8 mouse cellular contexts compared by ENCODE assay signal in genomic region chrX:56597887-56598640, GRCm38 (mm10). TPM values are rescaled to one million over a fixed set of nuclear protein-coding genes. Genes with fewer than 3 reads are reported as not detected.
DNase-seq lines count a peak whose midpoint lies in the region; ATAC-seq lines count a peak whose summit lies in the region.

TSS of gene Mmgt1 (minus strand) at chrX:56598069.

- peak; percentile 99 for ATAC-seq in hindbrain, embryonic 16.5 days

- H3K4me1 ChIP-seq in hindbrain, embryonic 16.5 days (ENCODE audit: control insufficient read depth, insufficient read depth, low read depth, low read length), result peaks cover 6% of the 10 kb centered on the region; the same call in 1 of the 2 replicates

- no peaks in the 10 kb centered on the region for H3K36me3 ChIP-seq in hindbrain, embryonic 16.5 days (ENCODE audit: control insufficient read depth, insufficient read depth, low read length)
- H3K36me3 ChIP-seq in macrophage (ENCODE audit: inconsistent target), result no peaks in the 10 kb centered on the region

- no peaks in the 10 kb centered on the region for H3K9me3 ChIP-seq in hindbrain, embryonic 16.5 days (ENCODE audit: control insufficient read depth, low read length)

- H3K4me3 ChIP-seq in hindbrain, embryonic 16.5 days (ENCODE audit: low read length), result peak within 1 kb of the TSS; percentile 69
- H3K4me3 ChIP-seq in macrophage (ENCODE audit: inconsistent target), result peak within 1 kb of the TSS; percentile 85

- peak; percentile 79 for DNase-seq in WW6 (ENCODE audit: low read depth, low spot score)
- peak; percentile 72 to 85 for DNase-seq in cerebellum, postnatal 4 days (ENCODE audit: low spot score in 2 of 2)
- peak; percentile 91 for DNase-seq in gastrocnemius, adult 18-20 months (ENCODE audit: low spot score)
- peak; percentile 87 to 90 for DNase-seq in left cerebral cortex, adult 18-20 months (ENCODE audit: low spot score in 2 of 2)
- DNase-seq in right cerebral cortex, adult 18-20 months, result peak; percentile 95
- peak; percentile 60 for DNase-seq in urinary bladder, postnatal 10 days (ENCODE audit: low spot score)

- H3K27ac ChIP-seq in hindbrain, embryonic 16.5 days (ENCODE audit: low read depth, low read length), result peak within 1 kb of the TSS; percentile 82
- peak within 1 kb of the TSS; percentile 39 for H3K27ac ChIP-seq in macrophage

- H3K79me2 ChIP-seq in macrophage (ENCODE audit: inconsistent target), result peaks cover 34% of the 10 kb centered on the region

- WGBS in hindbrain, embryonic 16.5 days, result 17% methylated on average over 35 of the region's 44 CpGs
- WGBS in macrophage (ENCODE audit: missing documents), result 17% methylated on average over 33 of the region's 44 CpGs

- peak within 1 kb of the TSS; percentile 81 for H3K9ac ChIP-seq in hindbrain, embryonic 16.5 days (ENCODE audit: low read depth, low read length)

- no peaks in the 10 kb centered on the region for H3K27me3 ChIP-seq in hindbrain, embryonic 16.5 days (replicated peaks; ENCODE audit: control insufficient read depth, insufficient read depth, low read length)

- H3K4me2 ChIP-seq in hindbrain, embryonic 16.5 days (ENCODE audit: low read length), result peak within 1 kb of the TSS; percentile 59

RNA-seq across cellular contexts. Expression of gene Mmgt1, which starts in this region (rescaled TPM):
- 10 to 100 TPM; 24.2 to 25.8 TPM for total RNA-seq in gastrocnemius, adult 18-20 months (2021)
- polyA plus RNA-seq in hindbrain, embryonic 16.5 days (2015; fragmentation: Nextera tagmentation; extraction: Ambion mirVana), result 52.9 and 57.8 TPM in 2 replicates
- total RNA-seq in left cerebral cortex, adult 18-20 months (2021), result 10 to 100 TPM; 24.4 to 25.0 TPM
- 1 to 10 TPM in 18 of 26 experiments, under 1 TPM in 8; 0.25 to 6.4 (median 1.8) TPM for total RNA-seq in macrophage (2018; cell fraction: chromatin; rRNA removed)
- total RNA-seq in macrophage (2018; cell fraction: cytosol; rRNA removed), result 10 to 100 TPM in 25 of 26 experiments, 1 to 10 TPM in 1; 9.4 to 22.8 (median 14.9) TPM
- 10 to 100 TPM in 7 of 26 experiments, 1 to 10 TPM in 19; 3.0 to 17.5 (median 5.3) TPM for total RNA-seq in macrophage (2018; cell fraction: nucleus; rRNA removed)
- polyA plus RNA-seq in macrophage (2018), result 13.8 to 26.4 TPM (median 18.8 TPM) in 3 replicates

Comparison
In these comparisons a context has a peak if more than half of its experiments do, and no peak if none do; other contexts are left out.
1. Peak in every context shown above with its lines: DNase-seq, ATAC-seq, H3K4me3 ChIP-seq and H3K27ac ChIP-seq.